Mouse (Mus musculus): Measurements from ENCODE around the gene Dnajb2.

GRCm38 (mm10) chr1:75229158-75229557 is 7.0 kb upstream of the Dnajb2 start:
- TF ChIP-seq CTCF (IDR thresholded peaks at IDR 0.05; ENCODE audit: low read depth, low read length) (no peak), POLR2A (IDR thresholded peaks at IDR 0.05; ENCODE audit: insufficient read depth, low read length) (no peak)
